Mouse (Mus musculus) embryo, embryonic 9.5 days (tissue): ENCODE results near the gene Rsrc1.
"Not testable (repeated sequence)": the region's sequence is repeated elsewhere in the genome, so short reads cannot be mapped to it uniquely, and the experiment has no call there.

Source experiments
- DNase-seq: peaks from one replicate; pipeline ENCODE4 v3.0.0-alpha.2; 2017; ENCODE audit errors: extremely low spot score

Gene Rsrc1

DNA sequence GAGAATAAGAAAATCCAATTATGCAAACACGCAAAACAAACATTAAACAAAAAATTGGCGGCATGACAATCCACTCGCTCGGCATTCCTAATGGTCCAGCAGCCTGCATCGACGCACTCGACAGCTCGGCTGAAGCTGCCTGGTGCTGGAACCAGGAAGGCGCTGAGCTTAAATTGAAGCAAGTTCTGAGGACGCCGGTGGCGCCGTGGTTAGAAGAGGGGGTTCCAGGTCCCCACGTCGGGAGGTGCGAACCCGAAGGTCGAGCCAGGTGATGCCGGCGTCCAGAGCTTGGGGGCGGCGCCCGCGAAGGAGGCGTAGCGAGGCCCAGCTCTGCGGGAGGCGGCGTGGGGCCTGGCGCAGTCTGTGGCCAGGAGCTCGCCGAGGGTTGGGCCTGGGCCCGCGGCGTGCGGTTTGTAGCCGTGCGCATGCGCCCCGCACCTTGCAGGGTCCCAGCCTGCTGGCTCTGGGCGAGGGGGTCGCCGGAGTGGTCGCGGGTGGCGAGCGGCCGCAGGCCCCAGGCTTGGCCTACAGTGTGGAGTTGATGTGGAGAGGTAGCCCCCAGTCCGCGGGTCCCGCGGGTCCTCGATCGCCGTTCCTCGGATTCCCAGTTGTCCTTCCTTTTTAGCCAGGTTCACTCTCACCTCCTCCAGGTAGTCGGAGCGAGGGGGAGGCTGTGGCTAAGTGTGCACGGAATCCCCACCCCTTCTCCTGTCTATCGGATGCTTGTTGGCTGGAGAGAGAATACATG, 4.5 kb downstream of the Rsrc1 start:
- peak; percentile 91 for DNase-seq

DNA sequence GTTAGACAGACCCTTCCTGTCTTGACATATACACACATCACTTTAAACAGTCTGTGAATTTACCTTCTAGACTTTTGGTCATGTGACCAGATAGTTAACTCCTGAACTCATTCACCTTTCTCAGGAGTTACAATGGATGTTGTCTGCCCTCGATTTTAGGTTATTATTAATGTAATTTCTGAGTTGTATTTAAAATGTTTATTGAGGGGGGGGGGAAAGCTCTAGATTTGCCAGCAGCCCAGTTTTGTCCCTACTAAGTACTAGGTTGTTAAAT, 5.0 kb downstream of the Rsrc1 start:
- DNase-seq, result no peak

DNA sequence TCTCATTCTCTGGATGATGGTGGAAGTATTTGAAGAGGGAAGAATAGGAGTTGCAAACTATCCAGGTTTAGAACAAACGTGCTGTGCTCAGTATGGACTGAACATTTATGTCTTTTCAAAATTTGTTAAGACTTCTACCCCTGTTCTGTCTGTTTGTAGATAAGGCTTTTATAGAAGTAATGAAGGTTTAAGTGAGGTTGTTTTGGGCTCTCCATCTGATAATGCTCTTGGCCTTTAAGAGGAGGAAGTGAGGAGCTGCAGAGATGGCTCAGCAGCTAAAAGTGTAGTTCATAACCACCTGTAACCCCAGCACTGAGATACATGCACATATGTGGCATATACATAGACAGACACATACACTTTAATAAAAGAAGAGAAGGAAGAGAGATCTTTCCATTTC, 15.6 kb downstream of the Rsrc1 start:
- DNase-seq, result no peak

DNA sequence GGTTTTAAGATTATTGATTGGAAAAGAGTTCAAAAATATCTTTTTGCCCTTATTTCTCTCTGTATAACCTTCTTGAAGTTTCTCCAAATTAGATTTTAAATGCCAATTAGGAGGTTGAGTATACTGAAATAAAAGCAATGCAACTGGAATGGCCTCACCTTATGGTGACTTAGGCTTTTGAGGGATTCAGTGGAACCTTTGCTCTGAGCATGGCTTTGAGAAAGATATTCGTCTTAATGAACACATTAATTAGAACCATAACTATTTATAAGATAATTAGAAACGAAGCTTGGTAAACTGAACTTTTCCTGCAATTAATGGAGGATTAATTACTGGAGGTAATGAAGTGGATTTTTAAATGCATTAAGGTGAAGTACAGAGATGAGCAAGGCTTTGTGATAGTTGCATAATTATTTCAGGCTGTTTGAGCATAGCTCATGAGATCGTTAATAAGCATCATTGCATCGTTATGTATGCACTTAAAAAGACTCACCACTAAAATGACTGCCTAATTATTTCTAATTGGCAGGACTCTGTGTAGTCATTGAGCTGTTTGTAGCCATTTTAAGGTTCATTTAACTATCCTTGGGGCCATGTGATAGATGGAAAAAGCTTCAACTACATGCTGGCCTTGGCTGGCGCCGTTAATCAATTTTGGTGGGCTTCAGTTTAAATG, 55.3 kb downstream of the Rsrc1 start:
- DNase-seq, result no peak

DNA sequence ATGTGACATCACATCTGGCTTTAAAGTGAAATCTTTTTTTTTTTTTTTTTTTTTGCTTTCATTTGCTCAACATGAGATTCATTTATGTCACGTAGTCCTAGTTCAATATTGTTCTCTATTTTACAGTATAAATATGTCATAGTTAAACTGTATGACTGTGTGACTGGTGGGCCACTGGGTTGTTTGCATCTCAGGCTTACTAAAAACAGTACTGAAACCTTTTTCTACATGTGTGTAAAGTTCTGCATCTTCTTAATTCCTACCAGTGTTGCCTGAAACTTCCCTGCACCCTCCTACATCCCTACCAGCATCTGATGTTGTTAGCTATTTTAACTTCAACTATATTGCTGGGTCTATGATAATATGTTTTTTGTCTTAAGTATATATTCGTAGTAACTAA, 78.6 kb downstream of the Rsrc1 start:
- no peak for DNase-seq

DNA sequence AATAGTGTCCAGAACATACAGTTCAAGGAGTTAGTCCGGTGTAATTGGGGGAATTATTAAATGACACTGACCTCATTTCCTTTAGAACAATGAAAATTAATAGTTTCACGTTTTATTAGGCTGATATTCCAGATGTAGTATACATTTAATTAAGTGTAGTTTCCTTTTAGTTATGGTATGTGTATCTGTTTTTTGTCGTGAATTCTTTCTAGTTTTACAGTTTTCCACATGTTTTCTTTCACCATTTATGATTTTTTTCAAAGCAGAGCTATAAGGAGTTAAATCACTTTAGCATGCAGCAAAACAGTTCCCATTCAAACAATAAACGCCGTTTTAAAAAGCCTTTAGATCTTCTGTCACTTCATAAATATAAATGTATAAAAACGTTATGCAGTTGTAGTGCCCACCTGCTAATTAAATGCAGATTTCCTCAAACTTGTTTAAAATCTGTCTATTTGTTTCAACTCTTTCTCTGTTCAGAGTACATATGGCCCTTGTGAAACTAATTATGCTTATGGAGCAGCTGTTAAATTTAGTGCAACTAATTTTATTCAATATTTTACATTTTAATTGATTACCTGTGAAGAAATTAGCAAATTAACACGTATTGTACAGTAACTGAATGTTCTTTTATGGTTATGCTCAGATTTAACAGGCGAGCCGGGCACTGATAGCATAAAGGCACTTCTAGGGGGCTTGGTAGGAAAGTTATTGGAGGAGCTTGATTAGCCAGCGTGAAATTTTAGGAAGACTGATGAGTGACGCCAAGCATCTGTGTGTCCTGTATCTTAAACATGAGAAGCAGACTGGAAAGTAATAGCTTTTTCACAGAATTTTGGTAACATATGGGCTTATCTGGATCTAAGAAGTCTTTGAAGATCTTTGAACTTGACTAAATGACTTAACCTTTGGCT, 89.6 kb downstream of the Rsrc1 start:
- DNase-seq, result peak; percentile 2

DNA sequence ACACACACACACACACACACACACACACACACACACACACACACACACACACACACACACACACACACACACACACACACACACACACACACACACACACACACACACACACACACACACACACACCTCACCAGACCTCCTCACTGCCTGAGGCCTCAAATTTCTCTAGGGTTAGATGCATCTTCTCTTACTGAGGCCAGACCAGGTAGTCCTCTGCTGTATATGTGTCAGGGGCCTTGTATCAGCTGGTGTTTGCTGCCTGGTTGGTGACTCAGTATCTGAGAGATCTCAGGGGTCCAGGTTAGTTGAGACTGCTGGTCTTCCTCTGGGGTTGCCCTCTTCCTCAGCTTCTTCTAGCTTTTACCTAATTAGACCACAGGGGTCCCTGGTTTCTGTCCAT, 92.5 kb downstream of the Rsrc1 start:
- DNase-seq, result not testable (repeated sequence)

DNA sequence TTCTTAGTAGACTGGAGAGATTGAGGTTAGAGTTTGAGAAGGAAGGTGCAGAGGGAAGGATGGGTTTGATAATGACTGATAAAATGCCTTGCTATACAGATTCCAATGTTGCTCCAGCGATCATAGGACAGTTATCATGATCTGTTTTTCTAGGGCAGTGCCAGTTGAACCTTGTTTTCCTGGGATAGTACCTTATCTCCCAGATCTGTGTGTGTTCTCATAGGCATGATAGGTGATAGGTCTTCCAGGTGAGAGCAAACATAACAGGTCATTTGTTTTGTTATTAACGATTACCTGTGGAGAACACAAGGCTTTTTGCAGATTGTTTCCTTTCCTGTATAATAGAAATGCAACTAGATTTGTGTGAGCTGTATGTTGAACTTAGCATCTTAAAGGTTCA, 94.3 kb downstream of the Rsrc1 start:
- no peak for DNase-seq

DNA sequence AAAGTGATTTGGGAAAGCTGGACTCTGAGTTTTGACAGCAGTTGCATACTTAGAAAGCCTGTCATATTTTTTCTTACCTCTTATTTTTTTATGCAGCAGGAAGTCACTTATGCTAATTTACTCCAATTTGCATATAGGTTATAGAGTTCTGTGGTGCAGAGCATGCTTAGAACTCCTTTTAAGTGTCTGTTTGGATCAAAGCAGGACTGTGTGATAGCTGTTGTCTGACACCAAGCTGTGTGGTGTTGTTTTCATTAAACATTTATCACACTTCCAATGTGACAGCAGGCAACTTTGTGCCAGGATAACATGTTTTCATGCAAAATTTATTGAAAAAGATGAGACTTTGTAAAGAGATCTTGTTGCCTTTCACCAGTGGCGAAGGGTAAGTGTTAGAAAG, 103.6 kb downstream of the Rsrc1 start:
- no peak for DNase-seq

DNA sequence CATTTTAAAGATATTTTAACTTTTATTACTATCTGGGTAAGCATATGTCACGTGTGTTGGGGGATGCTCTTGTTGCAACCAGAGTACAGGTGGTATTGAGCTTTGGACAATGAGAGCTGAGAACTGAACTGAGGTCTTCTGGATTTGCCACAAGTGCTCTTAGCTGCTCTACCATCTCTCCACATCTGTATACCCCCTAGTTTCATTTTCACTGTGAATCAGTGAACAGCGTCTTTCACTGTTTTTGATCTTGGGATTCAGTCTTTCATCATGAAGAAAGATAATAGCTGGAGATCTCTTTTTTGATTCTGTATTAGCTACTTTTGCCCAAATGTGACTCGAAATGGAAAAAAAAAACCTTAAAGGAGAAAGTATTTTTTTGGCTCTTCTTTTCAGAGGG, 127.2 kb downstream of the Rsrc1 start:
- DNase-seq, result no peak

DNA sequence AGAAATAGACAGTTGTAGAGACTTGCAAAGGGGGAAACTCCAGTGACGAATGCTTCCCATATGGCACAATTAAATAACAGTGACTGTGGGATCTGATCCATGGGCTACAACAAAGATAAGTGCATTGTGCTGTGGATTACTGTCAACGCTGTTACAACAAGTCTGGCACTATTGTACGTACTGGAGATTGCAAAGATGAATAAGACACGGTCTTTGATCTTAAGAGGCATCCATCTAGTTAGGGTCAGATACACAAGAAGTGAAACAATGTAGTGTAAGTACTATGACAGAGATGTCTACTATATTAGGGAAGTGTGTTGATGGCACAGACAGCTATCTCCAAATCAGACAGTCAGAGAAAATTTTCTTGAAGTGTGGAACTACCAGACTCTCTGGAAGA, 135.1 kb downstream of the Rsrc1 start:
- DNase-seq, result no peak

DNA sequence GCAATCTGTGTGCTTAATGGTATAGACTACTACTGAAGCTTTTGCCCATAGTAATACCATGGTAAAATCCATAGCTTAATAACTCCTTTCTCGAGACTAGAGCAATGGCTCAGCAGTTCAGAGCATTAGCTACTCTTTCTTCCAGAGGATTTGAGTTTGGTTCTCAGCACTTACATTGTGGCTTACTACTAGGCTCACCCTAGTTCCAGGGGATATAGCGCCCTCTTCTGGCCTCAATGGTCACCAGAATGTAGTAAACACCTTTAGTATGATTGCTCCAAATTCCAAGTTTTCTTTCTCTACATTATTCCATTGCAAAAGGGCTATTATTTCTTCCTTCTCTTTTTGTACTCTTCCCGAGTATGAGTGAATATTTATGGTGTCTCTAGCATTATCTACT, 151.3 kb downstream of the Rsrc1 start:
- no peak for DNase-seq

DNA sequence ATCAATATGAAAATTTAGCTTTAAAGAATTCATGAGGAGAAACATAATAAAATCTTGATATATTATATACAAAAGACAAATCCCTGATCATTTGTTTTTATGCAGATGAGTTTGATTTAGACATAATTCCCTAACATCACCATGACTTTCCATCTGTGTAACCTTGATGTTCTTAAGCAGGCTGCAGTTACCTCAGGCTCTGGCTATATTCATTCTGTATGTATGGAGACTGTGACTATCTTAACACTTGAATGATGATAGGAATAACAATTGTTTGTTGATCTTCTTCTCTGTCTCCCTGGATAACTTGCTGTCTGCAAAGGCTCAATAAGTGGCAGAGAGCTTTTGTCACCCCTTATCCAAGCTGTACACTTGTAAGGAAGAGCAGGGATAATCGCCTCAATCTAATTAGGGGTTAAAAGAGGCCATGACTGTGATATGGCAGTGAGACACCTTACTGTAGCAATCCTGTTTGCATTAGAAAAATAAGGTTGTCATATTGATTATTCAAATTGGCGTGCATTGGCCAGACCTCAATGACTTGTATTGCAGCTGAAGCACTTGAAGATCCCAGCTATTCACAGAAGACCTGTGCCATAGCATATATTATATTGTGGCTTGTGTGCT, 154.7 kb downstream of the Rsrc1 start:
- no peak for DNase-seq

DNA sequence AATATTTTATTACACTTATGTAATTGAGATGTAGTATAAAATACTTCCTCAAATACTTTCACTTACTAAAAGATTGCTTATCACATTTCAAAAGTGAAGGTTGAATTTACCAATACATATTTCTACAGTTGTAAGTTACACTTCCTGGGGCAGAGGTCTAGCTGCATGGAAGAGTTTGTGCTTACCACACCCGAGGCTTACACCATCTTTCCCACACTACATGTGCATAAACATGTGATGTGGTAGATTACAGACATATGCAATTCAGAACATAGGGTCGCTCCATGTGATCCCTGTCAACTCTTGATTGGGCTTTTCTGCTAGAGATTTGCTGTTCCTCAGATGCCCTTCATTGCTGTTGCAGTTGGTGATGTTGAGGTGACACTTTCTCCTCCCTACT, 163.8 kb downstream of the Rsrc1 start:
- DNase-seq, result no peak

DNA sequence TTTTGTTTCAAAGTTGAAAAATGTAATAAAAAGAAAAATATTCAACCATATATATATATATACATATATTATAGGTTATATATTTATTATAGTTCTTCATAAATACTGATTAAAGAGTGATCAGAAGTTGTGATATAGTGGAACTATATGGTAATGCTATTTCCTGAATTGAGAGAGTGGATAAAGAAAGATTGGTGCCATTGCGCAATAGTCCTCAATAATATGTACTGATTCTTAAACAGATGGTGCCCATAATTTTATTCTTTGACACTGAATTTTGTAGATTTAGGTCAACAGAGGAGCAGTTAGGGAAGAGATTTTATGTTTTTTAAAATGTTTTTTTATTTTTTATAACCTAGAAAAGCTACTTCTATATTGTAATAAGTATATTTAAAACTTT, 165.1 kb downstream of the Rsrc1 start:
- no peak for DNase-seq

DNA sequence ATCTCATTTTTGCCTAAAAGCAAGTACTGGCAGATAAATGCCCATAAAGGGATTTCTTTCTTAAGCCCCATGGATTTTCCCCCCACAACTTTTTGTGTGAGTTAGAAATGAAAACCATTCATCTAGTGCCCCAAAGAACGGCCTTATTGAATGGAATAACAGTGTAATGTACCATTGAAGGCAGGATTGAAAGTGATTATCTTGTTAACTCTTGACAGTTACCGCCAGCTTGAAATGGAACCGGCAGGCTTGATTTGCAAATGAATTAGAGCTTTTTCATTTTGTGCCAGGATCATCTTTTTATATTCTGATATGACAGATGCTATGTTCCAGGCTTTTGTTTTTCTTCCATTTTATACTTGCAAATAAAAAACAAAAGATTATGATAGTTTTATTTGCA, 166.1 kb downstream of the Rsrc1 start:
- DNase-seq, result no peak

DNA sequence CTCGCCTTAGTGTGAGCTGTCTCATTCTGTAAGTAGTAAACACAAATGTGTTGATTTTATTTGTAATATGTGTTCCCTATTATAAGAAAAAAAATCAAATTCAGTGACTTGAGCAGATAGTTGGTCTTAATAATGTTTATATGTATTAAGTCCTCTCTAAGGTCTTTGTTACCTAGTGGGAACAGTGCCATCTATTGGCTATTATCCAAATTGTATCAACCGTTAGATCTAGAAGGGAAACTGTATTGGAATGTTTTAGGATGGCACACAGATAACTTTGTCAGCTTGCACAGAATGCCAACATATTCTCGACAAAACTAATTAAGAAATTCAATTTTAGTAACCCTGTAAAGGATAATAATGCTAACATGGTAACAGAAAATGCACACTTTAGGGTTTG, 216.0 kb downstream of the Rsrc1 start:
- DNase-seq, result no peak

DNA sequence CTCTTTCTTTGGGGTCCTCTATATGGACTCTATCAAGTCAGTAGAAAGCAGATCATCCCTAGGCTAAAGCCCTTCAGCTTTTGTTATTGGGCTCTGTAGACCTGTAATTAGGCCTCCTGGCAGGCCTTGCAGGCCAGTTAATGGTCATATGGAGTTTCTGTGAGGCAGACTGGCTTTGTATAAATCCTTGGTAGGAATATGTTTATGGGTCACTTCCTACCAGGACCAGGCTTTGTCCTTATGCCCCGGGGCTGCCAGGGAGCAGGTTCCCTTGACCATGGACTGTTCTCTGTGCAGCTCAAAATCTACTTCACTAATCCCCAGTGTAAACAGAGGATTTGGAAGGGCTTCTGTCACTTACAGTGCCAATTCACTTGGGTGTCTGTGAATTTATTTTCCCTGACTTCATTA, 231.9 kb downstream of the Rsrc1 start:
- DNase-seq, result peak; percentile 4

DNA sequence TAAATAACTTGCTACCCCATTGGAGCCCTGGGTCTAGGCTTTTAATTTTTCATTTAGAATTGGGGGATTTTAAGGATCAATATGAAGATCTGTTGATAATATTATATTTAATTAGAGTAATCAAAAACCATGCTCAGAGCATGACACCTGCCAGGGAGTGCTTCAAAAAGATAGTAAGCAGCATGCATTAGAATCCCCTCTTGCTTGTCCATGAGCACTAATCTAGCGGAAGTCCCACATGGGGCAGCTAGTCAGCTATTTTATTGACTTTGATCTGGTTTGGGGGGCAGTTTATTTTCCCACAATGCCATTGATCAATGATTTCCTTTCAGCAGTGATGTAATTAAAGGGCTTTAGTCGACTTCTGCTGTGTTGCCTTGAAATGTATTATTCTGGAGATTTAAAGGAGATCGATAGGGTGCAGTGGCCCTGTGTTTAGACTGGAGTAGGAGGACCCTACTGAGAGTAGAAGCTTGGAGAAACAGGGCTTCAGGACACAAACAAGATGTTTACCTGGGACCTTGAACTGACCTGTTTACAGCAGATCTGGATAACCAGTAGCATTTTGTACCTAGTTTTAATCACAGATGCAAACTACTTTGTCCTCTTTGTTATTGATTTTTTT, 251.5 kb downstream of the Rsrc1 start:
- DNase-seq, result no peak

DNA sequence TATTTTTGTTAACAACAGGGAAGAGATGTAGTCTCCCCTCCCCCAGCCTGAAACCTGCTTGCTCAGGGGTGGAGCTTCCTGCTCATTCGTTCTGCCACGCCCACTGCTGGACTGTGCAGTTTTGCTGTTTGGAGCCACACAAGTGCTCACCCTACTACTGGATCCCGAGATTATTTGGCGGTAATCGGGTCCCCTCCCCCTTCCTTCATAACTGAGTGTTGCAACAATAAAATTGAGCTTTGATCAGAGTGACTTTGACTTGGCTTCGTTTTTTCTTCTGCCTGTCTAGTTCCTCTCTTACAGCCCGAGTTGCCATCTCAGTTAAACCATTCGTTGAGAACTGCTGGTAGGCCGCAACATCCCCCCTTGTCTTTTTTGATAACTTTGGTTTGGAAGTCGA, 261.3 kb downstream of the Rsrc1 start:
- not testable (repeated sequence) for DNase-seq

DNA sequence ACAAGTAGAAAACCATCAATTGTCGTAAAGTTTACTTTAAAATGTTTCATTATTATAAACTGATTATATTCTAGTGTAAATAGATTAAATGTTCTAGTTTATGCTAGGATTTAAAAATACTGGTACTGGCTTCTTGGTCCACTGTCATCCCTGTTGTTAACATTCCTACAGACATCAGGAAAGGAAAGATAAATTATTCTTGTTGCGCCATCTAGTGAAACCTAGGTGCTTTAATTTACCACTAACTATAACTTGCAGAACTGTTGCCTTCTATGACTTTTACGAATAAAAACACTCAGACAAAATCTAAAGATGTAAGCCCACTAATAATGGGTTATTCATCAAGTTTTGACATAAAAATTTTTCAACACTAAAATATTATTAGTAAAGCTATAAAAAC, 286.3 kb downstream of the Rsrc1 start:
- no peak for DNase-seq

DNA sequence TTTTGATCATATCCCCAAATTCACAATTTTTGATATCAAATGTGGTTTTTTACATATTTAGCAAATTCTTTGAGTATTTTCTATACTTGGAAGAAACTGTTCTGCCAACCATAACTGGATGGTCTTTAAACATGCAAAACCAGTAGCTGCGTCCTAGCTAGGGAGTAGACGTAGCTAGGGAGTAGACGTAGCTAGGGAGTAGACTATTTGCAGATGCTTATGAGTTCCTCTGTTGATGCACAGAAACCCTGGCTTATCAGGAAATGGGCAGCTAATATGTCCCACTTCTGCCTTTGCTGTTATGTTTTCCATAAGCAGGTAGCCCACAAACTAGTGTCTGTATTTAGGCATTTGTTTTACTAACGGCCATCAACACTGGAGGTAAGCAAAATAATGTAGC, 298.6 kb downstream of the Rsrc1 start:
- no peak for DNase-seq
